Mouse (Mus musculus) midbrain, embryonic 11.5 days (tissue): Measurements from ENCODE around the gene Magea10. TPM values are rescaled to one million over a fixed set of nuclear protein-coding genes. Genes with fewer than 3 reads are reported as not detected.

Experiments
- ATAC-seq: fragments of 200-750 bp; cut with Nextera tagmentation; 2 replicates; pipeline ENCODE4 v1.8.0; 2017; ENCODE audit warnings: moderate TSS enrichment, moderate library complexity; ENCODE audit not compliant: low FRiP score
- DNase-seq: peaks from one replicate; pipeline ENCODE4 v3.0.0; 2015; ENCODE audit warnings: low spot score; ENCODE audit errors: missing footprints
- H3K27ac ChIP-seq: fragments of 300-500 bp; sonication (generic); 2 replicates; pipeline ENCODE4 v1.5.1; 2014; ENCODE audit warnings: low read depth, low read length
- H3K27me3 ChIP-seq: fragments of 300-500 bp; sonication (generic); 2 replicates; pipeline ENCODE4 v1.6.1; 2014; ENCODE audit warnings: mild to moderate bottlenecking, low read length, moderate library complexity, mixed read lengths; ENCODE audit not compliant: control insufficient read depth, insufficient read depth
- H3K36me3 ChIP-seq: fragments of 300-500 bp; sonication (generic); 2 replicates; pipeline ENCODE4 v1.6.1; 2014; ENCODE audit warnings: mild to moderate bottlenecking, low read length, moderate library complexity, mixed read lengths; ENCODE audit not compliant: control insufficient read depth, insufficient read depth
- H3K4me1 ChIP-seq: fragments of 300-500 bp; sonication (generic); 2 replicates; pipeline ENCODE4 v1.6.1; 2014; ENCODE audit warnings: low read length; ENCODE audit not compliant: control insufficient read depth, insufficient read depth
- H3K4me2 ChIP-seq: fragments of 300-500 bp; sonication (generic); 2 replicates; pipeline ENCODE4 v1.6.1; 2014; ENCODE audit warnings: mild to moderate bottlenecking, moderate library complexity
- H3K4me3 ChIP-seq: fragments of 300-500 bp; sonication (generic); 2 replicates; pipeline ENCODE4 v1.5.1; 2014; ENCODE audit warnings: low read depth, low read length
- H3K9ac ChIP-seq: fragments of 300-500 bp; sonication (generic); 2 replicates; pipeline ENCODE4 v1.6.1; 2014; ENCODE audit warnings: low read length
- H3K9me3 ChIP-seq: fragments of 300-500 bp; sonication (generic); 2 replicates; pipeline ENCODE4 v1.6.1; 2016; ENCODE audit warnings: low read length; ENCODE audit not compliant: control insufficient read depth
- WGBS: fragments of 180-500 bp; shearing (Covaris S2); extraction: QIAGEN DNeasy Blood & Tissue Kit; methylation state at CpG from one replicate; pipeline ENCODE4 v1.1.7; 2014; 5-methylcytosine and 5-hydroxymethylcytosine counted together
- polyA plus RNA-seq: library from polyadenylated mRNA; unstranded; fragments of >200 nt; fragmentation: Nextera tagmentation; extraction: Ambion mirVana; gene quantifications from 2 replicates; pipeline ENCODE4 v1.2.1, GENCODE M21; 2014

The Magea10 gene
- not detected in 2 replicates for polyA plus RNA-seq

DNA sequence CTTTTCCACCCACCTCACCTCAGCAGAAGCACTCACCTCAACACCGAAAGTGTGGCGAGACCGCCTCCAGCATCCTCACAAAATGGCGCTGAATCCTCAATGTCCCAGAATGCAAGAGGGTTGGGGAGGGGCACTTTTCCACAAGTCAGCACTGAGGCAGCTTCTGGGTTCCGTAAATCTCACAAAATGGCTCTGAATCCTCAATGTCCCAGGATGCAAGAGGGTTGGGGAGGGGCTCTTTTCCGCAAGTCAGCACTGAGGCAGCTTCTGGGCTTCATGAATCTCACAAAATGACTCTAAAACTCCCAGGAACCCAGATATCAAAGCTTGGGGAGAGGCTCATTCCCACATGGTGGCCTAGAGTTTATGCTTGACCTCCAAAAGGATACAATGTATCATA lies at the start of gene Magea10:
Gene Magea10 (minus strand): TSS at position 101 of the 400 bp plus-strand sequence.
- no peak within 1 kb of the TSS for H3K4me3 ChIP-seq
- no peaks in the 10 kb centered on the region for H3K4me1 ChIP-seq
- DNase-seq: no peak
- no peak within 1 kb of the TSS for H3K4me2 ChIP-seq
- no peak within 1 kb of the TSS for H3K9ac ChIP-seq
- H3K27ac ChIP-seq: no peak within 1 kb of the TSS
- WGBS: 94% methylated on average over 6 of the region's 6 CpGs
- no peak for ATAC-seq
- H3K9me3 ChIP-seq: no peaks in the 10 kb centered on the region
- no peaks in the 10 kb centered on the region for H3K27me3 ChIP-seq
- H3K36me3 ChIP-seq: no peaks in the 10 kb centered on the region

DNA sequence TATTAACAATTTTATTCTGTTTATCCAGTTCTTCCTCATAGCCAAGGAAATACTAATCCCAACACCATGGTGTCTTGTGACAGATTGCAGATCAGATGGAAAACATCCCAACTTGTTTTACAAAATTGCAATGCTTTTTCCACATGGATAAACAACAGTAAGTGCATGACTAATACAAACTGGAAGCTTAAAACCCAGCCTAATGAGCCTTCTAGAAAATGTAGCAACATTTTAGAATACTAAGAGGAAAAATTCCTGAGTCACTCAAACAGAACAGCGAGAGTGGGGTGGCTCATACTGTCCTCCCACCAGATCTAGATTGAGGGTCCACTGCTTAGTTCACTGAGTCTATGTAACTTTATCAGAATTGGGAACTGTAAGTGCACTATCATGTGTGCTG lies 4.7 kb downstream of the Magea10 start:
- ATAC-seq: no peak
- no peak overlapping the region for H3K27ac ChIP-seq
- DNase-seq: no peak
- H3K4me1 ChIP-seq: no peaks in the 10 kb centered on the region
- H3K27me3 ChIP-seq: no peaks in the 10 kb centered on the region
- no peak overlapping the region for H3K4me3 ChIP-seq
- 73% methylated on average over 1 of the region's 1 CpGs for WGBS
- no peak overlapping the region for H3K4me2 ChIP-seq
- H3K9me3 ChIP-seq: no peaks in the 10 kb centered on the region
- no peaks in the 10 kb centered on the region for H3K36me3 ChIP-seq
- no peak overlapping the region for H3K9ac ChIP-seq

Other genes with a start within 250 kb of the Magea10 start
- gene Magea4, start 164.8 kb downstream of the Magea10 start, polyA plus RNA-seq: not detected in 2 replicates
- 0.29 TPM in 2 replicates for gene Gabre, start 112.1 kb downstream of the Magea10 start, polyA plus RNA-seq